Mouse (Mus musculus) testis, adult 2 months (tissue): Measurements from ENCODE around the gene Phxr2. TPM values are rescaled to one million over a fixed set of nuclear protein-coding genes. Genes with fewer than 3 reads are reported as not detected.

ENCODE experiments used
- H3K27ac ChIP-seq: fragments of 200-500 bp; 2 replicates; pipeline ENCODE4 v1.5.1; 2012; ENCODE audit warnings: low read depth, low read length; ENCODE audit not compliant: control insufficient read depth, insufficient read depth
- H3K27me3 ChIP-seq: fragments of 200-500 bp; 2 replicates; pipeline ENCODE4 v1.6.1; 2012; ENCODE audit warnings: mild to moderate bottlenecking, low read length, moderate library complexity; ENCODE audit not compliant: control insufficient read depth, insufficient read depth
- H3K36me3 ChIP-seq: fragments of 200-500 bp; 2 replicates; pipeline ENCODE4 v1.6.1; 2012; ENCODE audit warnings: mild to moderate bottlenecking, low read length; ENCODE audit not compliant: control insufficient read depth, insufficient read depth
- H3K4me1 ChIP-seq: fragments of 200-500 bp; 2 replicates; pipeline ENCODE4 v1.6.1; 2012; ENCODE audit warnings: low read length; ENCODE audit not compliant: control insufficient read depth, insufficient read depth
- H3K4me3 ChIP-seq: fragments of 200-500 bp; 2 replicates; pipeline ENCODE4 v1.5.1; 2012; ENCODE audit warnings: low read depth, mild to moderate bottlenecking, low read length, moderate library complexity, mixed read lengths; ENCODE audit not compliant: control insufficient read depth
- CTCF ChIP-seq: fragments of 200-500 bp; IDR thresholded peaks from 2 replicates; pipeline ENCODE4 v1.5.1; 2012; ENCODE audit warnings: low read depth, mild to moderate bottlenecking, inconsistent platforms, low read length, moderate library complexity; ENCODE audit not compliant: control insufficient read depth, insufficient read depth, insufficient replicate concordance
- POLR2A ChIP-seq: fragments of 200-500 bp; IDR thresholded peaks from 2 replicates; pipeline ENCODE4 v1.6.1; 2012; ENCODE audit warnings: low read depth, mild to moderate bottlenecking, inconsistent platforms, low read length, moderate library complexity; ENCODE audit not compliant: control insufficient read depth
- polyA plus RNA-seq: library from polyadenylated mRNA; depleted of rRNA; stranded (reverse); fragments of >200 nt; gene quantifications from 2 replicates; pipeline ENCODE4 v1.2.3, GENCODE M21; 2012

Gene Phxr2
- polyA plus RNA-seq, 1 experiment, result not detected

DNA sequence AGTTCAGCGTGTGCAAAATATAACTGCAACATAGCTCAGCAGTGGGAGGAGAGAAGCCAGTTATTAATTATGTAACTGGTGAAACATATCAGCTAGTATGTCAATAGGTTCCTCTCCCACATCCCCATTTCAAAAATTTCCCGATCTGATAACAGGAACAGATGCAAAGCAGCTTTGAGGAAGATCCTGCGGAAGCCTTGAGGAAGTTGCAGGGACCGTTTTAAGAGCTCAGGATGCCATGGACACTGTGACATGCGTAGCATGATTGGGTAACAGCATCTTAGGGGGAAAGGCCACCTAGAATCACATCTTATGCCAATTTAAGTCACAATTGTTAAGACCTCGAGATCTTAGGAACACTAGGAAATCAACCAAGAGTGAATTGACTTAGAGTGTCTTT lies 36.2 kb downstream of the Phxr2 start:
- H3K4me1 ChIP-seq, result peaks cover 2% of the 10 kb centered on the region; the same call in 1 of the 2 replicates
- no peak overlapping the region for H3K27ac ChIP-seq
- no peaks in the 10 kb centered on the region for H3K36me3 ChIP-seq
- H3K4me3 ChIP-seq, result no peak overlapping the region
- TF ChIP-seq CTCF, result no peak
- no peak for TF ChIP-seq POLR2A
- no peaks in the 10 kb centered on the region for H3K27me3 ChIP-seq

DNA sequence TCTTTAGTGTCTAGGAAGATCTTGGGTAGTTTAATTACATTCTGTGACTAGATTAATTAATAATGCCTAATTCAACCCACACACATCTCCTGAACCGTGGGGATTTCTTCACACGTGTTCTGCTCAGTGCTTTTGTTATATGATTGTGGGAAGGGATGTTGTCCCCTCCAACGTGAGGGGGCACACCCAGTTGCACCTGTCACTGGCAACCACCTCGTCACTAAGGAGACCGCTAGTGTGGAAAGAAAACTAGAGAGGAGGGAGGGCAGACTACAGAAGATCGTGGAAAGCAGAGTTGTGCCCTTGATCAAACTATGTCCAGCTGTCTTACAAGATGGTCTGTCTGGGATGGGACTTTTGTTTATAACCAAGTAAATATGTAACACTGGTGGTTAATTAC lies 40.1 kb downstream of the Phxr2 start:
- H3K4me1 ChIP-seq, result peaks cover 7% of the 10 kb centered on the region
- H3K27me3 ChIP-seq, result no peaks in the 10 kb centered on the region
- no peaks in the 10 kb centered on the region for H3K36me3 ChIP-seq
- TF ChIP-seq POLR2A (no peak), CTCF (no peak)
- no peak overlapping the region for H3K4me3 ChIP-seq
- no peak overlapping the region for H3K27ac ChIP-seq

GRCm38 (mm10) chr10:99085240-99085587 lies 40.9 kb downstream of the Phxr2 start:
- Histone ChIP-seq H3K4me3 (no peak overlapping the region), H3K27me3 (no peaks in the 10 kb centered on the region), H3K27ac (no peak overlapping the region), H3K4me1 (peaks cover 7% of the 10 kb centered on the region), H3K36me3 (no peaks in the 10 kb centered on the region)
- TF ChIP-seq POLR2A, result no peak
- no peak for TF ChIP-seq CTCF

DNA sequence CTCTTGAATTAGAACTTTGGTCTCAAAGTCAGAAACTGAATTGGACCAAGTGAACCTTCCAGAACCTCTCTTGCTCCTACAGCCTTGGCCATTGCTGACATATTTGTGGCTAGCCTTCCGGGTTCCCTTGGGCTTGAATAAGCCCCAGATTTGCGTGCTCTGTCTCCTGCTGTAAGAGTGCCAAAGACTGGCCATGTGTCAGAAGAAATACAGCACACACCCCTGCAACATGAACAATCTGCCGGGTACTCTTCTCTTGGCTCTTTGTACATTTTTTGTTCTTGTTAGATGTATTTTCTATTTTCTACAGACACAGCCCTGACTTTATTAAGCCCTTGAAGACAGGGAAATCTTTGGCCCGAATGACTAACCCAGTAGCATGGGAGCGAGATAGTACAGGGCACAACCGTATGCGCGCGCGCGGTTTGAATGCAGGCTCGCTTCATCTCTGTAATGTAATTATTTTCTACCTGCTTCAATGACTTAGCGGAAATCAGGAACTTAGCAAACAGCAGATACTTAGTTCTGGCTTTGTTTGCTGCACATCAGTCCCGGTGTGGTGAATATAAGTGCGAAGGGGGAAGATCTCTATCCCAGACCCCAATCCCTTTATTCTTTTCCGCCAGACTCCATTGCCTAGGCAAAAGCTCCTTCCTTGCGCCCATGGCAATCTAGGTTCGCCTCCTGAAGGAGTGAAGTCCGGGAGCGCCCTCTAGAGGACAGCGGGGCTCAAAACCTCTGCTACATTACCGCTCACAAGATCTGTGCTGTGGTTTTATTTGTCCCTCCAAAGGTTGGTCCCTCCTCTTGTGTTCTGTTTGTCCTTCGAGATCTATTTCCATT lies 41.5 kb downstream of the Phxr2 start:
- TF ChIP-seq CTCF (peak; percentile 90), POLR2A (no peak)
- Histone ChIP-seq H3K27ac (no peak overlapping the region), H3K27me3 (no peaks in the 10 kb centered on the region), H3K36me3 (no peaks in the 10 kb centered on the region), H3K4me3 (no peak overlapping the region; the same call in 1 of the 2 replicates), H3K4me1 (peaks cover 7% of the 10 kb centered on the region)

DNA sequence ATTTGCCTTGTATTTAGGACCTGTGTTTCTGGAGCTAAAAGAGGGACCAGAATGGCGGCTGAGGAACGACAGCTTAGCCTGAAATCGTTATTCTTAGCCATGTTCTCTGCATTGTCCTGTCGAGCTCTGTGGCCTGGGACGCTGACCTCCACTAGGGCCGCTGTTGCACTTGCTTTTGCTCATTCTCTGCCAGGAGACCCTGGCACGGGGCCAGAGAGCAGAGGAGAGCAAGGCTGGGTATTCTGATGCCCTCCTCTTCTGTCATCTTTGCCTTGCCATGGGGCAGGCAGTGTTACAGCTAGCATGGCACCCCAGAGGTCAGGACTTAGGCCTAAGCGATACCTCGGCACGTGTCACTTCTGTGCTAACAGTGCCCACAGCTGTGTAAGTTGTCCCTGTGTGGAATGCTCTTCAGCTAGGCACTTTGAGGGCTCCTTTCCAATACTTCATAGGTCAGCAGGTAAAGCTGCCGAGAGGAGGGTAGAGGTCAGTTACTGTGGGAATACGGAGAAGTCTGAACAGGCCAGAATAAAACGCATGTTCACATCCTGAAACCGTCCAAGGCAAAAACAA lies 42.6 kb downstream of the Phxr2 start:
- TF ChIP-seq CTCF, result no peak
- no peak for TF ChIP-seq POLR2A
- Histone ChIP-seq H3K4me1 (peaks cover 7% of the 10 kb centered on the region), H3K4me3 (no peak overlapping the region), H3K27ac (no peak overlapping the region), H3K27me3 (no peaks in the 10 kb centered on the region), H3K36me3 (no peaks in the 10 kb centered on the region)

DNA sequence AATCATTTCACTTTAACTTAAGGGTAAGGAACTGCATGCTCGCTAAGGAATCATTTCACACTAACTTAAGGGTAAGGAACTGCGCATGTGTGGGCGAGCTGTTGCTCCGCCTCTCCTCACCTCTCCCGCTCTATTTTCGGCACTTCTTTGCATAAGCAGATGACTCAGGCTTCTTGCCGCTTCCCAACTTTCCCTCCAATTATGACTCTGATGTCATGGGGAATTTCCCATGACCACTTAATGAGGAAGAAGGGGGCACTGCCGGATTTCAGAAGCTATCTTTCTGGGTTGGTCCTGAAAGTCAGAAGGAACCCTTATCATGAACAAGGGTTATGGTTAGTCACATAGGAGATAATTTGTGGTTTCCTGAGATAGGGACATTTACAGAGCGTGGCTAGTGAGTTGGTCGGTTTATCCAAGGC lies 44.5 kb downstream of the Phxr2 start:
- H3K4me3 ChIP-seq, result no peak overlapping the region

DNA sequence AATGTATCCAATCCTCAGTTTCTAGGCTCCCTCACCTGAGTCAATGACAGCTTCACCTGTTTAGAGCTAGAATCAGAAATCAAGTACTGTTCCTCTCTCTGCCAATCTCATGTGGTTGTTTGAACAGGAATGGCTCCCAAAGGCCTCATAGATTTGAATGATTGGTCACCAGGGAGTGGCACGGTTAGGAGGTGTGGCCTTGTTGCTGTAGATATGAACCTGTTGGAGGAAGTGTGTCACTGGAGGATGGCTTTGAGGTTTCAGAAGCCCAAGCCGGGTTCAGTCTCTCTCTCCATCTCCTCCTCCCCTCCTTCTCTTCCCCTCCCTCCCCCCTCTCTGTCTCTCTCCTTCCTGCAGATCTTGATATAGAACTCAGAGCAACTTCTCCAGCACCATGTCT lies 47.5 kb downstream of the Phxr2 start:
- Histone ChIP-seq H3K4me1 (no peaks in the 10 kb centered on the region), H3K4me3 (no peak overlapping the region), H3K27ac (no peak overlapping the region), H3K27me3 (no peaks in the 10 kb centered on the region), H3K36me3 (no peaks in the 10 kb centered on the region)
- TF ChIP-seq CTCF, result no peak
- no peak for TF ChIP-seq POLR2A

More for the DNA sequence above, 44.5 kb downstream of the Phxr2 start:
- Histone ChIP-seq H3K27me3 (no peaks in the 10 kb centered on the region), H3K36me3 (no peaks in the 10 kb centered on the region), H3K27ac (no peak overlapping the region), H3K4me1 (peaks cover 7% of the 10 kb centered on the region)
- TF ChIP-seq POLR2A, result no peak
- TF ChIP-seq CTCF, result no peak
